Mouse (Mus musculus) layer of hippocampus, adult 8-10 months (tissue): ENCODE data around the gene Hivep2. TPM values are rescaled to one million over a fixed set of nuclear protein-coding genes. Genes with fewer than 3 reads are reported as not detected.

ENCODE experiments used
- DNase-seq, 2 experiments: peaks; one replicate each; pipeline ENCODE4 v3.0.0; 2022; ENCODE audit warnings: low spot score in 2 of 2
- total RNA-seq, 4 experiments: library from RNA; stranded (reverse); gene quantifications; 2 replicates each; pipeline ENCODE4 v1.2.4; 2022

The Hivep2 gene
- total RNA-seq, 4 experiments from 2014 or later: 168 to 209 (median 184) TPM

GRCm38 (mm10) chr10:14047661-14048060 lies 81.8 kb downstream of the Hivep2 start:
- no peak for DNase-seq

- no peak for DNase-seq
Measured at GRCm38 (mm10) chr10:14048322-14048915, 82.5 kb downstream of the Hivep2 start.

- DNase-seq: no peak
Measured at GRCm38 (mm10) chr10:14048916-14049445, 83.1 kb downstream of the Hivep2 start.

GRCm38 (mm10) chr10:14049686-14050085 lies 83.8 kb downstream of the Hivep2 start:
- no peak for DNase-seq

- no peak for DNase-seq
Measured at GRCm38 (mm10) chr10:14050586-14050985, 84.7 kb downstream of the Hivep2 start.

- no peak for DNase-seq
Measured at GRCm38 (mm10) chr10:14052109-14052689, 86.3 kb downstream of the Hivep2 start.

- no peak for DNase-seq
Measured at GRCm38 (mm10) chr10:14054860-14055259, 89.0 kb downstream of the Hivep2 start.

GRCm38 (mm10) chr10:14055533-14055981 lies 89.7 kb downstream of the Hivep2 start:
- no peak for DNase-seq

GRCm38 (mm10) chr10:14056057-14056456 lies 90.2 kb downstream of the Hivep2 start:
- no peak for DNase-seq

- DNase-seq: no peak
Measured at GRCm38 (mm10) chr10:14056584-14057451, 90.9 kb downstream of the Hivep2 start.

- DNase-seq: no peak
Measured at GRCm38 (mm10) chr10:14057841-14058605, 92.1 kb downstream of the Hivep2 start.

GRCm38 (mm10) chr10:14058742-14059141 lies 92.9 kb downstream of the Hivep2 start:
- no peak for DNase-seq

- DNase-seq: no peak
Measured at GRCm38 (mm10) chr10:14059581-14059980, 93.7 kb downstream of the Hivep2 start.

- no peak for DNase-seq
Measured at GRCm38 (mm10) chr10:14060302-14060701, 94.4 kb downstream of the Hivep2 start.

GRCm38 (mm10) chr10:14063226-14063625 lies 97.4 kb downstream of the Hivep2 start:
- no peak for DNase-seq

GRCm38 (mm10) chr10:14064759-14065395 lies 99.0 kb downstream of the Hivep2 start:
- no peak for DNase-seq

GRCm38 (mm10) chr10:14067802-14068201 lies 101.9 kb downstream of the Hivep2 start:
- no peak for DNase-seq

GRCm38 (mm10) chr10:14070498-14071079 lies 104.7 kb downstream of the Hivep2 start:
- no peak for DNase-seq

GRCm38 (mm10) chr10:14072504-14072903 lies 106.6 kb downstream of the Hivep2 start:
- DNase-seq: no peak

- no peak for DNase-seq
Measured at GRCm38 (mm10) chr10:14075767-14076166, 109.9 kb downstream of the Hivep2 start.
